Mouse (Mus musculus) large intestine, adult 2 months (tissue): ENCODE data around the gene Hmg20b. TPM values are rescaled to one million over a fixed set of nuclear protein-coding genes. Genes with fewer than 3 reads are reported as not detected.

ENCODE experiments used
- DNase-seq: peaks from one replicate; pipeline ENCODE4 v3.0.0-alpha.2; 2012; ENCODE audit warnings: low read depth, low spot score
- WGBS: fragments of 180-500 bp; shearing (Covaris S2); methylation state at CpG from one replicate; pipeline ENCODE4 v1.1.7; 2018; 5-methylcytosine and 5-hydroxymethylcytosine counted together
- polyA plus RNA-seq: library from polyadenylated mRNA; depleted of rRNA; stranded (reverse); fragments of >200 nt; gene quantifications from 2 replicates; pipeline ENCODE4 v1.2.3, GENCODE M21; 2012

Hmg20b gene
- polyA plus RNA-seq, 1 experiment: 83.6 TPM

DNA sequence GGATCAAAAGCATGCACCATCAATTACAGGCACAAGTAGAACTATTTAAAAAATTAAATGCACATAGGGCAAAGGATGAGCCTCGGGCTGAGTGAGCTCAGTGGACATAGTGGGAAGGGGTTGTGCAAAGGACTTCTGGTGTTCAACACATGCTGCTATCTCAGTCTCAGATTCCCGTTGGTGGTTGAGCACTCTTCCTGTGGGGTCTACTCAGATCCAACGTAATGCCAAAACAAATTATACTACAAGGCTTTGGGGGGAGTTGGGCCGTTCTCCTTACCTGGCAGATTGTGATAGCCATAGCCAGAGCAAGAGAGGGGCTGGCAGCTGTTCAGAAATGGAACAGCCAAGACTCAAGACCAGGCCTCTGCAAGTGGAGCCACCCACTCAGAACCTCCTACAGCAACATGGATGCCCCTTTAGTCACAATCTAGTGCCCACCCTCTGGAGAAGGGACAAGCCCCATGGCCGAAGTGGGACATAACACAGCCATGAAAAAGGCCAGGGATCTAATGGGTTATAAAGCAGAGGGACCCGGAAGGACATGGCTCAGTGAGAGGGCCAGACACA lies 29.6 kb upstream of the Hmg20b start:
- no peak for DNase-seq
- 82% methylated on average over 6 of the region's 6 CpGs for WGBS

DNA sequence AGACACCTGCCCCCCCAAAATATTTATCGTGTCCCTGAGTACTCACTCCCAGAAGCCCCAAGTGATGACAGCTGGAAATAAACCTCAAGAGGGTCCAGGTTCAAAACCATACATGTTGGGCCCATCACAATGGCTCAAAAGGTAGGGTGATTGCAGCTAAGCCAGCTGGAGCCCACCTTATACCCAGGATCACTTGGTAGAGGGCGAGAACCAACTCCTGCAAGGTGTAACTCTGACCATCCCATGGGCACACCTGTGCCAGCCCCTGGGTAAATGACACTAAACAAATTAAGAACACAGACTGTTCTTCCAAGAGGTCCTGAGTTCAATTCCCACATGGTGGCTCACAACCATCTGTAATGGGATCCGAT lies 28.9 kb upstream of the Hmg20b start:
- DNase-seq: no peak
- WGBS: 57% methylated on average over 3 of the region's 3 CpGs

DNA sequence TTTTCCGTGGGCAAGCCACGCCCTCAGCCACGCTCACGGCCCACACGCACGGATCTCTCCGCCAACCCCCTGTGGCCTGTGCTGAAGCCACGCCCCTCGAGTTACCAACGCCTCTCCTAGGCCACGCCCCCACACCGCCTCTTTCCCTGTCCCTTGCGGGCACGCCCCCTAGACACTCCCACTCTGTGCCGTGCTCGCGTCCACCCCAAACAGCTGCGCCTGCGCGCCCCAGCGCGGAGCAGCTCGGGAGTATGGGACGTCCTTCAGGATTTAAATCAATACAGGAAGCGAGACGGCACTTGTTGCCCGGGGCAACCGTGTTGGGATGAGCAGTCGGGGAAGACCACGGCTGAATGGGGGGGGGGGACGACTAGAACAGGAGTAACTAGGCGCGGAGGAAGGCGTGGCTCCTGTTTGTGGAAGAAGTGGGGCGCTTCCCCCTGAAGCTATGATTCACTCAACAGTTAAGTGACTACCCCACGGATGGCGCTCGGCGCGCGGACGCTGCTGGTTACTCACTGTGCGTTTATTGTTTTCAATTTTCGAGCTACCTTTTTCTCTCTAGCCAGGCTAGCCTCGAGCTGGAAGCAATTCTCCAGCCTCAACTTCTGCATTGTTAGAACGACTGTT lies 28.4 kb upstream of the Hmg20b start:
- DNase-seq: peak; percentile 99
- under 1% methylated on average over 46 of the region's 46 CpGs for WGBS

DNA sequence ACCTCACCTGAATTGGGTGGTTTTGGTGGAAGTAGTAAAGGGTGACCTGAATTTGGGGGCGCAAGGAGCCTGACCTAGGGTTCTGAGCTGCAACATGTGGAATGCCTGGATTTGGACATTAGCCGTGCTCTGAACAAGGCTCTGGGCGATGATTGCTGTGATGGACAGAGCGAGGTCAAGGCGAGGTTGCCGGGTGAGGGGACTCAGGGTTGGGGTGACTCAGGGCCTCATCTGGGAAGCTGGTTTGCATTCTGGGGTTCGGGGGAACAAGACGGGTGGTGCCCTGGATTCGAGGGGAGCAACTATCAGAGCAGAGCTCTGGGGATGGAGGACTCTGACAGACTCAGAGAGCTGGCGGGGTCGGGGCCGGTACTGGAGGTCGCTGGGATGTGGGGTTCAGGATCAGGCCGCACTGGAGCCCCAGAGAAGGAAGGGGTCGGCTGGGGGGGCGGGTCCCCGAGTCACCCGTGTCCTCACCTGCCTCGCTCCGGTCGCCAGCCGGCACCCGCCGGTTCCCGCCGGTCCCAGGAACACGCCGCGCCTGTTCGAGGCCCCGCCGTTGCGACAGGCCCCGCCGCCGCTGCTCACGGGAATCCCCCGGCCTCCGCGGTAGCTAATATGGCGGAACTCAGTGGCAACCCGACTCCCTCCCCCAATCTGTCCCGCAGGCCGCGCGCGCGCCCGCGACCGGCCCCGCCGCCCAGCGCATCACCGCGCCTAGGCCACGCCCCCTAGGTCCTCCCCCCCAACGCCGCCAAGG lies 27.7 kb upstream of the Hmg20b start, which contains the start of gene Fzr1:
Gene Fzr1, minus strand, starts transcription at position 724 of the 760 bp plus-strand sequence.
- DNase-seq: no peak
- WGBS: under 1% methylated on average over 56 of the region's 59 CpGs

DNA sequence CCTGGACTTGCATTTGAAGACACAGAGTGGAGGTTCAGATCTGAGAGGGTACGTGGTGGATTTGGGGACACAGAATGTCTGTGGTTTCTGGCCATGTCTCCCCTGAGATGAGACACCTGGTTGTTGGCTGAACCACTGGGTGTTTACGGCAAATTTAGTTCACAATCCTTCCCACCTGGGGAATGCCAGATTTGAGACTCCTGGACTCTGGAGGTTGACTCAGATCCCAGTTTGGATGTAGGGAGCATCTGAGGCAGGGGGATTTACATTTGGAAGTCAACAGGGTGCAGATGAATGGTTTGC lies 27.0 kb upstream of the Hmg20b start:
- 19% methylated on average over 2 of the region's 2 CpGs for WGBS
- DNase-seq: no peak

DNA sequence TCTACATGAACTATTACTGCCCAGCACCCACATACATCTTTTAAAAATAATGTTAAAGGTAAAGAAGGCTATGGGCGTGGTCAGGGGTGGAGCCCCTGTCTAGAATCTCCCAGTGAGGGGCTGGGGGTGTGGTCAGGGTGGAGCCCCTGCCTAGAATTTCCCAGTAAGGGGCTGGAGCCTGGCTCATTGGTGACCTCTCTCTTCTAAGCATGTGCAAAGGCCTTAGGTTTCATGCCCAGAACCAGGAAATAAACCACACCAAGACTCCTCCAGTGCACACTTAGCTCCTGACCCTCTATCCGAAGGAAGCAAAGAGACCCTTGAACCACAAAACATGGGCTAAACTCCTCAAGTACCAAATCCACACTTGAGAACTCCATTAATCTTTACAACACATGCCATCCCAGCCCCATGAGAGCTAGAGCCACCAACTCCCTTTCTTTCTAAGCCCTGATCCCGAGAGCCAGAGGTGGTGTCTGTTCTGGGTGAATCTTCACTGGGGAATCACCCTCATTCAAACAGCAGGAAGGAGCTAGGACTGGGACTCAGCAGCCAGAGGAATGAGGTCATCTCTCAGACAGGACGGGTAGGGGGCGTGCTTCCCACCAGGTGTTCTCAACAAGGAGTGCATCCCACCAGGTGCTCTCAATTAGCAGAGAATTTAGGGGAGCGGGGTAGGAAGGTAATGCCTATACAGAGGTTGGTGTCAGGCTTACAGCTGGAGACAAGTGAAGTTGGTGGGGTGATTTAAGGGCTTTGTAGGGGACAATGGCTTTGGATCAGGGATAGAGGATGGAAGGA lies 26.5 kb upstream of the Hmg20b start:
- WGBS: 28% methylated on average over 6 of the region's 6 CpGs

DNA sequence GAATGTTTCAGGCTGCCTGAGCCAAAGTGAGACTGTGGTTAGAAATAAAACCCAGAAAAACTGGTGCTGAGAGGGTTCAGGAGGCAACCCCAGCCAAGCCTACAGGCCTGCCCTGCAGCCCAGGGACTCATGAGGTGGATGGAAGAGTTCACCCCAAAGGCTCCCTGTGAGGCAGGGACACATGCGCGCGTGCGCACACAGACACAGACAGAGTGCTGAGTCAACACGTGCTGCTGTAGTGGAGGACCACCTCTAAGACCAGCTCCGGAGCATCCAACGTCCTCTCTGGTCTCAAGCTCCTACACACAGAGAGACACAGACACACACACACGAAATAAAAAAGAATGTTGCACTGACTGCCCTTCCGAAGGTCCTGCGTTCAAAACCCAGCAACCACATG lies 25.0 kb upstream of the Hmg20b start:
- 94% methylated on average over 10 of the region's 10 CpGs for WGBS
- no peak for DNase-seq

More for the DNA sequence above, 26.5 kb upstream of the Hmg20b start:
- DNase-seq: no peak

DNA sequence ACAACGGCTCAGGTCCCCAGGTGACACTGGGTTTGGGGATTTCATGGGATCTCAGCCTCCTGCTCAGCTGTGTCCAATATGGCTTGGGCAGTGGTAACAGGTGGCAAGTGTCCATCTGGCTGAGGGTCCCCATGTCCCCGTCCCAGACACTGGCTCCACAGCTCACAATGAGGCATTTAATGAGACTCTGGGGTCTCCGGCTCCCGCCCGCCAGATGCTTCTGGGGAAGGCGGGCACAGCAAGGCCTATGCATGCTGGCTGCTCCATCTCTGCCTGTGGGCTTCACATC lies 16.9 kb upstream of the Hmg20b start:
- WGBS: 91% methylated on average over 6 of the region's 6 CpGs
- no peak for DNase-seq

DNA sequence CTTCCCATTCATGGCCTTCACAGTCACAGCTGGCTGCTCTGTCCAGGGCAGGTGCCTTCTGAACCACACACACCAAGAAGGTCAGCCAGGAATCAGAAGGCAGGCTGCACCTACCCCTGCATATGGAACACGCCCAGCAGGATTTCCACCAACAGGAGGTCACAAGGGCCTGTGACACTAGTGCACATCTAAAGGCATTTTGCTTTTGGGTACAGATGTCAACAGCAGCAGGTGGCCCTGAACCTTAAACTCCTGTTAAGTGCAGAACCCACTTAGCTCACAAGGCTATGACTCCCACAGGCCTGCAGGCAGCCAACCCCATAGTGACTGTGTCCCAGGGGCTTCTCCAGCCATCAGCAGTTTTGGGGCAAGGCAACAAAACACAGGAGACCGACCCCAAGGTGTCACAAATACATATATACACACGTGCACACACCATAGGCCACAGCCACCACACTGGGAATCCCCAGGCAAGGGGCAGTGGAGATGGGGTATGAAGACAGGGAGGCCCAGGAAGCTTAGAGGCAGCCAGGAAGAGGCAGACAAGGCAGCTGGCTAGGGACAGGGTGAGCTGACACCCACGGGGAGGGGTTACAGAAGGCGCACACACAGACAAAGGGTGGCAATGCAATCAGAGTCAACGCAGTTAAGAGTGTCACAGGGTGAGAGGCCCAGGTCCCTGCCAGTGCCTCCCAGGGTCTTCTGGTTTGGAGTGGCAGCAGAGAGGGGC lies 16.4 kb upstream of the Hmg20b start:
- 61% methylated on average over 6 of the region's 6 CpGs for WGBS

DNA sequence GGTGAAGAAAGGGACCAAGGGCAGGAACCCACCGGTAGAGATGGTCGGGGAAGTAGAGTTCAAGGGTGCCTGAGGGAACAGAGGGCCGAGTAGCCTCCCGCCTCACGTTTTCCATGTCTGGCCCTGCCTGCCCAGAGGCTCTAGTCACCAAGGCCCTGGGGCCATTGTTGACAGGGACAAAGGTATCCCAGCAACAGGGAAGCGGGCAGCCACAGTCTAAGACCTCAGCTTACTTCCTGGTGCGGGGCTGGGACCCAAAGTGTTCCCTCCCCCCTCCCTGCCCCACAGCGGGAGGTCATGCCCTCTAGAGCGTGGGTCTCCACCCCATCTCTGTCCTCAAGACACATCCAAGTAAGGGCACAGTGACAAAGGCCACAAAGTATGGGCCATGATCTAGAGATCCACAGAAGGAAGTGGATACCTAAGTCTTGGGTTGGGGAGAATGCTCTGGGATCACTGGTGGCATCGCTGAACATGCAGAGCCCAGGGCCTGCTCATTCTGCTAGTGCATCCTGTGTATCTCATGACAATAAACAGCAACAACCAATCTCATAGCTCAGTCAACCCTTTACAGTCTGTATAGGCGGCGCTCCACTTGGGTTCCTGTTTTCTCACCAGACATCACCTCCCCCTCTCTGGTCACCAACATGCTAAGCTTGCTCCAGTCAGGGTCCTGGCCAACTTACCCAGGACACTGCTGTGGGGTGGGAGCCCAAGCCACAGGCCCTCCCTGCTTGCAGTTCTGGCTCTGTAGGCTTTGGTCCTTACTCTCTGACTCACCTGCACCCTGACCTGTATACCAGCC lies 15.6 kb upstream of the Hmg20b start, which contains the start of gene 4930404N11Rik:
Gene 4930404N11Rik, minus strand, starts transcription at position 145 of the 805 bp plus-strand sequence.
- no peak for DNase-seq
- WGBS: 46% methylated on average over 12 of the region's 12 CpGs

More for the DNA sequence above, 16.4 kb upstream of the Hmg20b start:
- no peak for DNase-seq

DNA sequence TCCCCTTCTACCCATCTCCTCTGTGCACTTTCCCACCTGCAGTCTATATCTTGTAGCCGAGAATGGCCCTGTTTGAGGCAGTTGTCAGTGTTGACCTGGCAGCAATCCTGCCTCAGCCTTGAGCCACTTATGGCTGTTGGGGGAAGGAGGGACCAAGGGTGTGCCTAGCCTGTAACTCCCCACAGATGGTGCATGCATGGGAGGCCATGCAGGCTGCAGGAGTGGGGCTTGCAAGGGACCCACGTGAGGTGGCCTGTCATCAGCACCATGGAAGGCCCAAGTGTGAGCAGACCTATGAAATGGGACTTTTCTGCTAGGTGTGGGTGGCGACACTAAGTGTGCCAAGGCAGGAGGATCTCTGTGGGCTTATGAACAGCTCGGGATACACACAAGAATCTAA lies 14.8 kb upstream of the Hmg20b start:
- no peak for DNase-seq
- 35% methylated on average over 4 of the region's 4 CpGs for WGBS

DNA sequence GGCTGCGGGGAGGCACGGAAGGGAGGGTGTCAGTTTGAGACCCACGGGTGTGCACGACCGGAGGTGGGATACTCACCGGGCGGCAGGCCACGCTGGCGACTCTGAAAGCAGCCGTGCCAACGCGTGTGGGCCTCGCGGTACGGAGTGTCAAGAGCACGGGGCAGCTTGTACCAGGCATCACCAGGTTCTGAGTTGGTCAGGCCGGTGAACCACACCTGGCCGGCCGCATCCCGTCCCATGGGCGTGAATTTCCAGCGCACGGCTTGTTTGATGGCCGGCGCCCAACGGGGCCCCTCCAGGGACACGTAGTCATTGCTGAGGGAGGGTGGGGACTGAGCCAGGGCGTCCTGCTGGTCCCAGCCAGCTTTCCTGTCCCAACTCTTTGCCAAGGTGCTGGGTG lies 14.4 kb upstream of the Hmg20b start:
- WGBS: 21% methylated on average over 28 of the region's 28 CpGs
- DNase-seq: no peak

DNA sequence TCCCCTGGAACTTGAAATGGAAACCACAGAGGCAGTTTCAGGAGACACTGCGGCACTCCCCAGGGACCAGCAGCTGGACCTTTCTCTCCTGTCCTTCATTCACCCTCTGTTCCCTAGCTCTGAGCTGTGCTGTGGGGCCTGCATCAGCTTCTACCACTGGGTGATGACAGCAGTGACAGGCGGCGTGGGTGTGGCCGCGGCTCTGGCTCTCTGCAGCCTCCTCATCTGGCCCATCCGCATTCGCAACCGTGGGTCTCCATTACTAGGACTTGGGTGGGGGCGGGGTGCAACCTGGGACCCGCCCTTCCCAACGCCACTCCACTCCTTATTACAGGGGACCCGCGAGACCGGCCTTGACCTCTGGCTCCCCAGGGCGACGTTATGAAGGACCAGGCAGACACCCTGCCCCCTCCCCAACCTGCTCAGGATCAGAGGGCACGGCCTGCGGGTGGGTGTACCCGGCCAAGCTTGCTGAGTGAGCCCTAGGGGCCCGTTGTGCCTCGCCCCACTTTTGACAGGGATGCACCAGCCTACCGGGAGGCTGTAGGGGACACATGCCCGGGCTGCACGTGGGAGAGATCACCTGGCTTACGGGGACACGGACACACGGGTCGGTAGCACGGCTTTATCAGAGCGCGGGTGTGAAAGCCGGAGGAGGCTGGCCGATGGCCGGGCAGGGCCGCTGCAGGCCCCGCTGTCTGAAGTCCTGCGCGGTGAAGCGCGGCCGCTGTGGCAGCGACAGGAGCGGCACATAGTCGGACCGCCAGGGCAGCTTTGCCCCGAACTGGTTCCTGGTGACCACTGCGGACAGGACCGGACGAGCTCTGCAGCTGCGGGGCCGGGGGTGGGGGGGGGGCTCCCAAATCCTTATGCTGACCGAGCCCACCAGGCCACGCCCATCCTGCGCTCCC lies 13.4 kb upstream of the Hmg20b start:
- no peak for DNase-seq
- 40% methylated on average over 52 of the region's 54 CpGs for WGBS

DNA sequence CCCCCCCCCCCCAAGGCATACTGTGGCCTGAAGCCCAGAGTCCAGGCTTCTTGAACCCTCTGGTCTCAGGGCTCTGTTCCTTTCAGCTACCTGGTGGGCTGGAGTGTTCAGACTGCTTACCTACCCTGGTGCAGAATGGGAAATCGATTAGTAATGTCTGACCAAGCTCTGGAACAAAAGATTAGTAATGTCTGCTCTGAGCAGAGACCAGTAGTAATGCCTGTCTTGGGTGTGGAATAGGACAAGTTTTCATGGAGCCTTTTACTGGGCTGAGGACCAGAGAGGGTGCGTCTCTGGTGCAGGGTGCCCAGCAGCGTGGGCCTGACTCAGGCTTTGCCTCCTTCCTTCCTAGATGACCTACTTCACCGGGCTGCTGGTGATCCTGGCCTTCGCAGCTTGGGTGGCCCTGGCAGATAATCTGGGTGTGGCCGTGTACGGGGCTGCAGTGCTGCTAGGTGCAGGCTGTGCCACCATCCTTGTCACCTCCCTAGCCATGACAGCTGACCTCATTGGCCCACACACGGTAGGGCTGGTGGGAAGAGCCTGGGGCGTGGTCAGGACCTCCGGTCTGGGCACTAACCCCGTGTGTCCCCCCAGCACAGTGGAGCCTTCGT lies 12.2 kb upstream of the Hmg20b start:
- WGBS: 53% methylated on average over 12 of the region's 12 CpGs
- DNase-seq: no peak

DNA sequence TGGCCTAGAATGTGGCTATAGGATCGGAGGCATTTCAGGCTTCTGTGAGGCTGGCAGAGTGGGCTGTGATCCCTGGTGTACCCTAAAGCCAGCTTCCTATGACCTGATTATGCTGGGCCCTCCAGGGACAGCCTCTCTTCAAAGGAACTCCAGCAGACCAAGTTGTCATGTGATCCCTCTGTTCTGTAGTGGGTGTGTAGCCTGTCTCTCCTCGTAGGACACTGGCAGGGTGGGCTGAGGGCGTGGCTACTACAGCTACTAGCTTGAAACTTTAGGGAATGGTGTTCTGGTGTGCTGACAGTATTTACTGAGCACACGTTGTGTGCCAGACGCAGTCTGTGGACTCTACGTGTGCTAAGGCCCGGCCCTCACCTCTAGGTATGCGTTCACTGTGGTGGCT lies 10.4 kb upstream of the Hmg20b start:
- WGBS: 73% methylated on average over 8 of the region's 8 CpGs
- DNase-seq: no peak

DNA sequence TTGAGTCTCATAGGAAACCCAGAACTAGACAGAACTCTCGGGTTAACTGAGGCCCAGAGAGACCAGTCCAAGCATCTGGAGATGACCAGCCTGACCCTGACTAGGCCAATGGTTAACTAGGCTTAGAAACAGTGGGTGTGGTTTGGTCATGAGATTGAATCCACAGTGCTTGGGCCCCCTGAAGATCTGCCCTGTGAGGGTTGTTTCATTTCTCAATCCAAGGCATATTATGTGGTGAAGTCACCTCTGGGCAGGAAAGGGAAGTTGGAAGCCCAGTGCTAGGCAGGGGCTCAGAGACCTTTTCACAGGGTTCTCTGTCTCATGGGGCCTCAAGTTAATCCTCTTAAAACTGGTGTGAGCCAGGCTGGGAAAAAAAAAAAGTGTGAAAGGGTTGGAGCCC lies 8.6 kb upstream of the Hmg20b start:
- DNase-seq: no peak
- WGBS: 39% methylated on average over 1 of the region's 1 CpGs

DNA sequence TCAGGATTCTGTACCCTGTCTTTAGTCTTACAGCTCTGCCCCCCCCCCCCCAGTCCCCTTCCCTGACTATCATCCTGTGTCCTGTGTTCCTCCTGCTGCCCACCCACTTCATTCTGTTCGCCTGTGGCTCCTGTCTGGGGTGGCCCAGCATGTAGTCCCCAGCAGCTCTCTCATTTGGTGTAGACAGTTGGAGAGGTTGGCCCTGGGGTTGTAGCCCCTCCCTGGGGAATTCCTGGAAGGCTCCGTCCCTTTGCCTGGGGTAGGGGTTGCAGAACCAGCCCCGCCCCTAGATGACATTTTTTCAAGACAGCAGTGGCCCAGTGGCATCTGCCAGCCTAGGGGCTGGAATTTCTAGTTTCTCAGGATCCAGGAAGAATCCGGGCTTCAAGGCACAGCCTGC lies 7.9 kb upstream of the Hmg20b start:
- 35% methylated on average over 4 of the region's 4 CpGs for WGBS
- DNase-seq: no peak
